Mouse (Mus musculus): ENCODE results near the gene Mdm2. TPM values are rescaled to one million over a fixed set of nuclear protein-coding genes. Genes with fewer than 3 reads are reported as not detected.

Mdm2 gene
- total and polyA plus RNA-seq, 2 experiments from 2014 or later, result 31.3 to 93.0 TPM

DNA sequence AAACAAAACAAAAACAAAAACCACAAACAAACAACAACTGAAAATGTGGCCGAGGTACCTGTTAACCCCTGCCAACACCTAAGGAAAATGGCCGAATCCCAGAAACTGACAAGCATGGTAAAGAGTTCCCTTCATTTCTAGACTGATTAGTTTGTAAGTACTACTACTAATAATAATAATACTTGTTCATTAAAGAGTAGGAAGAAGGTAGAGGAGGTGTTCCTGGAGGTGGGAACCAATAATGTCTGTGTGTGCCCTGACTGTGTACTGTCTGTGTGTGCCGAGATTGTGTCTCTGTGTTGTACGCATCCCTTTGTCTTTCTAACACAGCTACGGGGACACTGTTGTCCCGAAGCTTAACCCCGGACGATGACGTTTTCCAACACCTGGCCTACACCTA, 39.3 kb downstream of the Mdm2 start:
- Histone ChIP-seq H3K27me3 (ENCODE audit: control insufficient read depth, insufficient read depth, low read length) (no peaks in the 10 kb centered on the region), H3K9ac (replicated peaks; ENCODE audit: low read depth, low read length) (no peak overlapping the region), H3K4me1 (ENCODE audit: control insufficient read depth, insufficient read depth) (no peaks in the 10 kb centered on the region; the same call in 1 of the 2 replicates), H3K4me2 (ENCODE audit: low read depth, low read length) (no peak overlapping the region), H3K4me3 (ENCODE audit: low read depth, low read length) (no peak overlapping the region), H3K9me3 (replicated peaks; ENCODE audit: control insufficient read depth, low read length) (no peaks in the 10 kb centered on the region), H3K27ac (ENCODE audit: low read depth) (no peak overlapping the region), H3K36me3 (replicated peaks; ENCODE audit: control insufficient read depth, insufficient read depth, low read length) (no peaks in the 10 kb centered on the region)
- TF ChIP-seq EP300 (IDR thresholded peaks at IDR 0.05; ENCODE audit: low read depth) (no peak), CTCF (IDR thresholded peaks at IDR 0.05; ENCODE audit: low read depth) (no peak)
- DNase-seq (ENCODE audit: low spot score), result no peak
- WGBS, result 80% methylated on average over 9 of the region's 9 CpGs
- ATAC-seq (ENCODE audit: insufficient read depth, low read depth), result no peak

DNA sequence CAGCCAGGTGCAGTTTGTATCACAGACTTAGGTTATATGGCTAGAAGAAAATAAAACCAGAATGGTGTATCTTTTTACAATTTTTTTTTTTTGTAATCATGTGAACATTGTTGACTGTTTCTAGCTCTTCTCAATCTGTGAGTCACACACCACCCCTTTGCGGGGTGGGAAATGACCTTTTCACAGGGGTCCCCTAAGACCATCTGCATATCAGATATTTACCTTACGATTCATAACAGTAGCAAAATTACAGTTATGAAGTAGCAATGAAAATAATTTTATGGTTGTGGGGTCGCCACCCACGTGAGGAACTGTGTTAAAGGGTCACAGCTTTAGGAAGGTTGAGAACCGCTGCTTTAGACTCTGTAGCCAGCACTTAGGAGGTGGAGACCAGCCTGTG, 39.8 kb downstream of the Mdm2 start:
- TF ChIP-seq CTCF (IDR thresholded peaks at IDR 0.05; ENCODE audit: low read depth) (no peak), EP300 (IDR thresholded peaks at IDR 0.05; ENCODE audit: low read depth) (no peak)
- no peak for DNase-seq (ENCODE audit: low spot score)
- Histone ChIP-seq H3K9me3 (replicated peaks; ENCODE audit: control insufficient read depth, low read length) (no peaks in the 10 kb centered on the region), H3K4me1 (ENCODE audit: control insufficient read depth, insufficient read depth) (no peaks in the 10 kb centered on the region), H3K36me3 (replicated peaks; ENCODE audit: control insufficient read depth, insufficient read depth, low read length) (no peaks in the 10 kb centered on the region), H3K27me3 (ENCODE audit: control insufficient read depth, insufficient read depth, low read length) (no peaks in the 10 kb centered on the region), H3K9ac (replicated peaks; ENCODE audit: low read depth, low read length) (no peak overlapping the region), H3K27ac (ENCODE audit: low read depth) (no peak overlapping the region), H3K4me2 (ENCODE audit: low read depth, low read length) (no peak overlapping the region), H3K4me3 (ENCODE audit: low read depth, low read length) (no peak overlapping the region)
- WGBS, result 77% methylated on average over 5 of the region's 5 CpGs
- no peak for ATAC-seq (ENCODE audit: insufficient read depth, low read depth)

DNA sequence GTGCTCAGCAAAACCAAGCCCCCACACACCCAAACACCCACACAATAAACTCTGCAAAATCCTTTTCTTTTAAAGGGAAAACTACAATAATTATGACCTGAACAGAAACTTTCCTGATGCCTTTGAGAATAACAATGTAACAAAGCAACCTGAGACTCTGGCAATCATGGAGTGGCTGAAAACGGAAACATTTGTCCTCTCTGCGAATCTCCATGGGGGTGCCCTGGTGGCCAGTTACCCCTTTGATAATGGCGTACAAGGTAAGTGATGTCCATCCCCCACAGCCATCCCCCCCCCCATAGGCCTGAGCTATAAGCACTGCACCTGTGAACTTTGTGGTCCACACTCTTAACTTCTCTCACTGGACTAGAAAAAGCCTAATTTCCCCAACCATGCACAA, 40.5 kb downstream of the Mdm2 start:
- Histone ChIP-seq H3K27ac (ENCODE audit: low read depth) (no peak overlapping the region), H3K4me1 (ENCODE audit: control insufficient read depth, insufficient read depth) (no peaks in the 10 kb centered on the region), H3K9me3 (replicated peaks; ENCODE audit: control insufficient read depth, low read length) (no peaks in the 10 kb centered on the region), H3K36me3 (replicated peaks; ENCODE audit: control insufficient read depth, insufficient read depth, low read length) (no peaks in the 10 kb centered on the region), H3K4me2 (ENCODE audit: low read depth, low read length) (no peak overlapping the region), H3K9ac (replicated peaks; ENCODE audit: low read depth, low read length) (no peak overlapping the region), H3K27me3 (ENCODE audit: control insufficient read depth, insufficient read depth, low read length) (no peaks in the 10 kb centered on the region), H3K4me3 (ENCODE audit: low read depth, low read length) (no peak overlapping the region)
- 64% methylated on average over 3 of the region's 3 CpGs for WGBS
- DNase-seq (ENCODE audit: low spot score) (no peak), ATAC-seq (ENCODE audit: insufficient read depth, low read depth) (no peak)
- TF ChIP-seq CTCF (IDR thresholded peaks at IDR 0.05; ENCODE audit: low read depth) (no peak), EP300 (IDR thresholded peaks at IDR 0.05; ENCODE audit: low read depth) (no peak)

DNA sequence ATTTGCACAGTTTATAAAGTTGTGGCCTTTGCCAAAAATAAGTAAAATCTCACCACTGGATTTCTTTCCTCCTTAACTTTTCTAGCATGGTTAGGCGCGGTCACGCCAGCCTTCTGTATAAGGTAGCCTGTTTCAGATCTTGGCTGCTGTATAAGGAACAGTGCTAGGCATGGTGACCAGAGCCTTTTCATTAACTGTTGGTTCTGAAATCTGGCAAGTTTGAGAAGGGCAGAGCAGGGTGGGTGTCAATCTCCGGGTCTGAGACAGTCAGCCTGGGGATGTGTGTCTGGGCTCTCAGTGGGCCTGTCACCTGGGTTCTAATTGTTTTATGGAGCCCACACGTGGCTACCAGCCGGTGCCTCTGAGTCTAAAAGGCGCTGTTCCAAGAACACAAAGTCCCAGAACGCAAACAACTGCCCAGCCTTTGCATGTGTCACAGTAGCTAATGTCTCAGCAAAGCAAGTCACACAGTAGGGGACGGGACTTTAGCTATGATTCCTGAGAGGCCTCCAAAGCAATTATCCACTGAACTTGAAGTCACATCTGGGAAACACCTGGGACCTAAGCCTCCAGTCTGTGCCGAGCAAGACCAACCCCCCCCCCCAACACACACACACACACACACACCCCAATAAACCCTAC, 41.0 kb downstream of the Mdm2 start:
- Histone ChIP-seq H3K27ac (ENCODE audit: low read depth) (no peak overlapping the region), H3K9ac (replicated peaks; ENCODE audit: low read depth, low read length) (no peak overlapping the region), H3K9me3 (replicated peaks; ENCODE audit: control insufficient read depth, low read length) (no peaks in the 10 kb centered on the region), H3K36me3 (replicated peaks; ENCODE audit: control insufficient read depth, insufficient read depth, low read length) (no peaks in the 10 kb centered on the region), H3K4me2 (ENCODE audit: low read depth, low read length) (no peak overlapping the region), H3K4me3 (ENCODE audit: low read depth, low read length) (no peak overlapping the region), H3K4me1 (ENCODE audit: control insufficient read depth, insufficient read depth) (no peaks in the 10 kb centered on the region), H3K27me3 (ENCODE audit: control insufficient read depth, insufficient read depth, low read length) (no peaks in the 10 kb centered on the region)
- WGBS, result 68% methylated on average over 10 of the region's 10 CpGs
- no peak for ATAC-seq (ENCODE audit: insufficient read depth, low read depth)
- TF ChIP-seq EP300 (IDR thresholded peaks at IDR 0.05; ENCODE audit: low read depth) (no peak), CTCF (IDR thresholded peaks at IDR 0.05; ENCODE audit: low read depth) (no peak)
- DNase-seq (ENCODE audit: low spot score), result no peak

DNA sequence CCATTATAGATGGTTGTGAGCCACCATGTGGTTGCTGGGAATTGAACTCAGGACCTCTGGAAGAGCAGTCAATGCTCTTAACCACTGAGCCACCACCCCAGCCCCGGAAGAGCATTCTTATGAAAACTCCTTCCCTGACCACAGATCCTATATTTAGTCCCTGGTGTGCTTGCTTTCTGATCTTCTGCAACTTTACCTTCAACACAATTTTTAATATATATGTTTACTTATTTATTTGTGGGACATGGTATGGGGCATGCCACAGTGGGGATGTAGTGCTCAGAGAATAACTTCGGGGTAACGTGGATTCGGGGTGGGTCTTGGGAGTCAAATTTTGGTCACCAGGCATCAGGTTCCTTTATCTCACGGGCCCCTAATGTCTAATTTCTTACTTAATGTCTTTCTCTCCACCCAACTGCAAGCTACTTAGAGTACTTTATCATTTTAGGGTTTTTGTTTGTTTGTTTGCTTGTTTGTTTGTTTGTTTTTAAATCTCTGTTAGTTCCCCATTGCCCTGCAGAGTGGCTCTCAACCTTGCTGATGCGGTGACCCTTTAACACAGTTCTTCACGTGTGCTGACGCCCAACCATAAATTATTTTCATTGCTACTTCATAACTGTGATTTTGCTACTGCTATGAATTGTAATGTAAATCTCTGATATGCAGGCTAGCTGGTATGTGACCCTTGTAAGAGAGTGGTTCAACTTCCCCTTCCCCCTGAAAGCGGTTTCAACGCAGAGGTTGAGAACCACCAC, 41.8 kb downstream of the Mdm2 start:
- Histone ChIP-seq H3K9me3 (replicated peaks; ENCODE audit: control insufficient read depth, low read length) (no peaks in the 10 kb centered on the region), H3K4me3 (ENCODE audit: low read depth, low read length) (no peak overlapping the region), H3K9ac (replicated peaks; ENCODE audit: low read depth, low read length) (no peak overlapping the region), H3K27ac (ENCODE audit: low read depth) (no peak overlapping the region), H3K36me3 (replicated peaks; ENCODE audit: control insufficient read depth, insufficient read depth, low read length) (no peaks in the 10 kb centered on the region), H3K4me1 (ENCODE audit: control insufficient read depth, insufficient read depth) (no peaks in the 10 kb centered on the region), H3K4me2 (ENCODE audit: low read depth, low read length) (no peak overlapping the region), H3K27me3 (ENCODE audit: control insufficient read depth, insufficient read depth, low read length) (no peaks in the 10 kb centered on the region)
- ATAC-seq (ENCODE audit: insufficient read depth, low read depth) (no peak), DNase-seq (ENCODE audit: low spot score) (no peak)
- 84% methylated on average over 10 of the region's 10 CpGs for WGBS
- TF ChIP-seq EP300 (IDR thresholded peaks at IDR 0.05; ENCODE audit: low read depth) (no peak), CTCF (IDR thresholded peaks at IDR 0.05; ENCODE audit: low read depth) (no peak)
